Mouse (Mus musculus) testis, adult 2 months (tissue): ENCODE results near the gene Ell3.
"Not testable (repeated sequence)": the region's sequence is repeated elsewhere in the genome, so short reads cannot be mapped to it uniquely, and the experiment has no call there.

ENCODE experiments used
- CTCF ChIP-seq: fragments of 200-500 bp; IDR thresholded peaks from 2 replicates; pipeline ENCODE4 v1.5.1; 2012; ENCODE audit warnings: low read depth, mild to moderate bottlenecking, inconsistent platforms, low read length, moderate library complexity; ENCODE audit not compliant: control insufficient read depth, insufficient read depth, insufficient replicate concordance
- POLR2A ChIP-seq: fragments of 200-500 bp; IDR thresholded peaks from 2 replicates; pipeline ENCODE4 v1.6.1; 2012; ENCODE audit warnings: low read depth, mild to moderate bottlenecking, inconsistent platforms, low read length, moderate library complexity; ENCODE audit not compliant: control insufficient read depth

DNA sequence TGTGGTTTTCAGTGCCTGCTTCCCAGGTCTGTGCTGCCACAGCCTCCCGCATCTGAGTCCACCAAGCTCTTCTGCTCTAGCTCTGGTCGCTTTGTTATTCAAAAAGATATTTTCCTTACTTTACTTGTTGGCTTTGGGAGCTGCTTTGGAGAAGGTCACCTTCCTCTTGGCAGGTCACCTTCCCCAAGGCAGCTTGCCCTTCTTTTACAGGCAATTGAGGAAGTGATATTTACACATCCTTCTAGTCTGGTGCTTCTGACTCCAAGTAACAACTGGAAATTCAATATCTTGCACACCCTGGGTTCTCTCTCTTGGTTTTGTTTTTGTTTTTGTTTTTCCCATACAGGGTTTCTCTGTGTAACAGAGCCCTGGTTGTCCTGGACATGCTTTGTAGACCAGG is 40.3 kb upstream of the Ell3 start:
- TF ChIP-seq POLR2A, CTCF: not testable (repeated sequence)
